Mouse (Mus musculus) heart, postnatal 0 days (tissue): ENCODE data around the gene Susd4.

ENCODE experiments used
- CTCF ChIP-seq: IDR thresholded peaks from 2 replicates; pipeline ENCODE4 v1.5.1; 2016; ENCODE audit warnings: antibody characterized with exemption, control low read depth, low read depth
- EP300 ChIP-seq: IDR thresholded peaks from 2 replicates; pipeline ENCODE4 v1.6.1; 2016; ENCODE audit warnings: antibody characterized with exemption, low read depth

DNA sequence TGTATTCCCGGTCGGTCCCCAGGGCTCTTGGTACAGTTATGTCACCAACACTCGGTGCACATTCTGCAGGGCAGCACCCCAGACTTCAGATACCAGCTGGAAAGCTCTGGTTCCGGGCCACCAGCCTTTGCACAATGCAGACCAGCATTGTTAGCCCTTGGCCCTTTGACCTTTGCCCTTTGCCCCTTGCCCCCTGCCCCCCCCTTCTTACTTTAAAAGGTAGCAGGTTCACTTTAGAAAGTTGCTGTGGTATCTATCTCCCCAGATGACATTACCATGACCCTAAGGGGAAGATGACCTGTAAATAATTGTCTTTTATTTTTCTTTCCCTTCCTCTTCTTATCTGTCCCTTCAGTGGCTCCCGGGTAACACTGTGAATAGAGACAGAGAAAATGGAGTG is 53.4 kb downstream of the Susd4 start:
- TF ChIP-seq CTCF: no peak
- no peak for TF ChIP-seq EP300
